Mouse (Mus musculus) thymus, adult 2 months (tissue): ENCODE measurements around the gene Fbxl8. TPM values are rescaled to one million over a fixed set of nuclear protein-coding genes. Genes with fewer than 3 reads are reported as not detected.
A peak's percentile ranks its signal among the peaks of the same experiment; 100 is the strongest.

Source experiments
- DNase-seq: peaks from one replicate; pipeline ENCODE4 v3.0.0; 2021
- H3K27ac ChIP-seq: fragments of 200-500 bp; 2 replicates; pipeline ENCODE4 v1.5.1; 2012; ENCODE audit warnings: low read length, control low read depth; ENCODE audit not compliant: control insufficient read depth, insufficient read depth
- H3K27me3 ChIP-seq: fragments of 200-500 bp; 2 replicates; pipeline ENCODE4 v1.6.1; 2012; ENCODE audit warnings: mild to moderate bottlenecking, low read length, moderate library complexity, mixed read lengths; ENCODE audit not compliant: control insufficient read depth, insufficient read depth
- H3K36me3 ChIP-seq: fragments of 200-500 bp; 2 replicates; pipeline ENCODE4 v1.6.1; 2012; ENCODE audit warnings: mild to moderate bottlenecking, low read length, moderate library complexity; ENCODE audit not compliant: control insufficient read depth, insufficient read depth
- H3K4me1 ChIP-seq: fragments of 200-500 bp; replicated peaks from 2 replicates; pipeline ENCODE4 v1.6.1; 2012; ENCODE audit warnings: low read length; ENCODE audit not compliant: control insufficient read depth, insufficient read depth
- H3K4me3 ChIP-seq: fragments of 200-500 bp; 2 replicates; pipeline ENCODE4 v1.5.1; 2012; ENCODE audit warnings: mild to moderate bottlenecking, low read length, control low read depth, moderate library complexity; ENCODE audit not compliant: control insufficient read depth, insufficient read depth
- CTCF ChIP-seq: fragments of 200-500 bp; IDR thresholded peaks from 2 replicates; pipeline ENCODE4 v1.5.1; 2012; ENCODE audit warnings: mild to moderate bottlenecking, control low read depth, low read length, moderate library complexity, borderline replicate concordance; ENCODE audit not compliant: control insufficient read depth, poor library complexity, insufficient read depth; ENCODE audit errors: extremely low read depth
- POLR2A ChIP-seq: fragments of 200-500 bp; IDR thresholded peaks from 2 replicates; pipeline ENCODE4 v1.6.1; 2012; ENCODE audit warnings: mild to moderate bottlenecking, low read length, control low read depth, moderate library complexity; ENCODE audit not compliant: control insufficient read depth, poor library complexity, insufficient read depth; ENCODE audit errors: extremely low read depth
- WGBS: fragments of 180-500 bp; shearing (Covaris S2); methylation state at CpG from one replicate; pipeline ENCODE4 v1.1.7; 2018; 5-methylcytosine and 5-hydroxymethylcytosine counted together
- polyA plus RNA-seq: library from polyadenylated mRNA; depleted of rRNA; stranded (reverse); fragments of >200 nt; gene quantifications from 2 replicates; pipeline ENCODE4 v1.2.3, GENCODE M21; 2012; rRNA removed

Fbxl8 gene
- 27.8 and 30.4 TPM in 2 replicates for polyA plus RNA-seq

GRCm38 (mm10) chr8:105264024-105264982 lies at the start of gene Fbxl8, which contains the start of gene Tradd:
TSS of gene Fbxl8 (plus strand) at chr8:105264648.
TSS of gene Tradd (minus strand) at chr8:105264609.
- H3K27ac ChIP-seq, result peak within 1 kb of the TSS; percentile 21; the same call in 1 of the 2 replicates
- DNase-seq, result peak; percentile 78
- TF ChIP-seq CTCF (peak; percentile 52; the same call in 1 of the 2 replicates), POLR2A (peak; percentile 67)
- peaks cover 3% of the 10 kb centered on the region; the same call in 1 of the 2 replicates for H3K27me3 ChIP-seq
- peaks cover 30% of the 10 kb centered on the region for H3K4me1 ChIP-seq
- H3K36me3 ChIP-seq, result no peaks in the 10 kb centered on the region; the same call in none of the 2 replicates
- peak within 1 kb of the TSS; percentile 80 for H3K4me3 ChIP-seq
- 2% methylated on average over 54 of the region's 54 CpGs for WGBS

GRCm38 (mm10) chr8:105217926-105218522 lies 46.4 kb upstream of the Fbxl8 start:
- WGBS, result 80% methylated on average over 5 of the region's 5 CpGs
- H3K27me3 ChIP-seq, result no peaks in the 10 kb centered on the region
- no peak for DNase-seq
- H3K4me3 ChIP-seq, result no peak overlapping the region
- no peaks in the 10 kb centered on the region for H3K4me1 ChIP-seq
- peaks cover 19% of the 10 kb centered on the region for H3K36me3 ChIP-seq
- H3K27ac ChIP-seq, result no peak overlapping the region
- TF ChIP-seq CTCF (no peak), POLR2A (no peak)

- H3K27ac ChIP-seq, result no peak overlapping the region
- DNase-seq, result no peak
- no peak overlapping the region for H3K4me3 ChIP-seq
- TF ChIP-seq CTCF, result no peak
- TF ChIP-seq POLR2A, result no peak
- WGBS, result 94% methylated on average over 7 of the region's 7 CpGs
- peaks cover 6% of the 10 kb centered on the region for H3K4me1 ChIP-seq
- H3K27me3 ChIP-seq, result no peaks in the 10 kb centered on the region
- H3K36me3 ChIP-seq, result no peaks in the 10 kb centered on the region
Measured at GRCm38 (mm10) chr8:105223850-105224249, 40.6 kb upstream of the Fbxl8 start.

- Histone ChIP-seq H3K36me3 (no peaks in the 10 kb centered on the region), H3K27me3 (no peaks in the 10 kb centered on the region), H3K4me3 (peak within 1 kb of the TSS; percentile 60), H3K27ac (no peak within 1 kb of the TSS; the same call in 1 of the 2 replicates), H3K4me1 (peaks cover 6% of the 10 kb centered on the region)
- peak; percentile 65; the same call in 1 of the 2 replicates for TF ChIP-seq CTCF
- peak; percentile 88 for TF ChIP-seq POLR2A
- DNase-seq, result peak; percentile 96
- 5% methylated on average over 34 of the region's 34 CpGs for WGBS
Measured at GRCm38 (mm10) chr8:105224413-105225271, 39.8 kb upstream of the Fbxl8 start, which contains the start of gene D230025D16Rik. TSS of gene D230025D16Rik (plus strand) at chr8:105225145.

- no peaks in the 10 kb centered on the region for H3K27me3 ChIP-seq
- H3K27ac ChIP-seq, result no peak overlapping the region
- peaks cover 6% of the 10 kb centered on the region for H3K4me1 ChIP-seq
- WGBS, result under 1% methylated on average over 27 of the region's 27 CpGs
- TF ChIP-seq POLR2A (no peak), CTCF (0 out of 2 replicates have a peak, but pooled peaks have one; percentile 8)
- DNase-seq, result no peak
- no peaks in the 10 kb centered on the region for H3K36me3 ChIP-seq
- peak overlapping the region; percentile 60 for H3K4me3 ChIP-seq
Measured at GRCm38 (mm10) chr8:105225272-105225593, 39.2 kb upstream of the Fbxl8 start.
